Mouse (Mus musculus): ENCODE data around the gene Gpr107. TPM values are rescaled to one million over a fixed set of nuclear protein-coding genes. Genes with fewer than 3 reads are reported as not detected.

Gene Gpr107
- polyA plus RNA-seq, 1 experiment, result 71.9 TPM

DNA sequence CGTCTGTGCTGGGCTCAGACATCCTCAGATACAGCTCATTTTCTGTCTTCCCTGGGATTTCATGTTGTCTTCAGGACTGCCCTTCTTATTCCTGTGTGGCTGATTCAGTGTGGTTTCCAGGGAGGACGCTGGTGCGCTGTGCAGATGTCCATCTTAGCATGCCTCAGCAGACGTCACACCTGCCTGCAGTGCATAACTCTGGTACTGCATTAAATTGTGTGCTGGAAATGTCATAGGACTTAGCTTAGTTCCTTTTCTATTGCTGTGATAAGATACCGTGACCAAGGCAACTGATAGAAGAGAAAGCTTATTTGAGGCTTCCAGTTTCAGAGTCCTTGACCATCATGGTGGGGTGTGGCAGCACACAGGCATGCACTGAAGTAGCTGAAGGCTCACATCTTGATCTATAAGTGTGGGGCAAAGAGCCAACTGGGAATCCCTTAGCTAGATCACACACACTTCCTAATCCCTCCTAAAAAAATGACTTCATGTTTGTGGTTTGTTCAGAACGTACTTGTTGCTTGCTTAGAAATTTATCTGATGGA is 30.7 kb downstream of the Gpr107 start:
- peaks cover 2% of the 10 kb centered on the region for H3K4me1 ChIP-seq (ENCODE audit: control insufficient read depth, insufficient read depth, low read length)
- no peak overlapping the region for H3K4me3 ChIP-seq (ENCODE audit: low read depth, low read length)
- no peak overlapping the region for H3K9ac ChIP-seq (ENCODE audit: low read depth, poor library complexity, severe bottlenecking)
- no peaks in the 10 kb centered on the region for H3K27me3 ChIP-seq (ENCODE audit: control insufficient read depth, insufficient read depth, low read length, poor library complexity, severe bottlenecking)
- H3K9me3 ChIP-seq (replicated peaks; ENCODE audit: control insufficient read depth, insufficient read depth, low read length, poor library complexity, severe bottlenecking), result no peaks in the 10 kb centered on the region
- peaks cover 35% of the 10 kb centered on the region for H3K36me3 ChIP-seq (ENCODE audit: control insufficient read depth, insufficient read depth, low read length, poor library complexity, severe bottlenecking)
- no peak overlapping the region for H3K27ac ChIP-seq (ENCODE audit: insufficient read depth, low read length)
- no peak for TF ChIP-seq POLR2A (IDR thresholded peaks at IDR 0.05; ENCODE audit: insufficient read depth, low read length)
- no peak for TF ChIP-seq EP300 (IDR thresholded peaks at IDR 0.05; ENCODE audit: insufficient read depth, low read depth, low read length)
- no peak for TF ChIP-seq CTCF (IDR thresholded peaks at IDR 0.05; ENCODE audit: low read depth, low read length)

DNA sequence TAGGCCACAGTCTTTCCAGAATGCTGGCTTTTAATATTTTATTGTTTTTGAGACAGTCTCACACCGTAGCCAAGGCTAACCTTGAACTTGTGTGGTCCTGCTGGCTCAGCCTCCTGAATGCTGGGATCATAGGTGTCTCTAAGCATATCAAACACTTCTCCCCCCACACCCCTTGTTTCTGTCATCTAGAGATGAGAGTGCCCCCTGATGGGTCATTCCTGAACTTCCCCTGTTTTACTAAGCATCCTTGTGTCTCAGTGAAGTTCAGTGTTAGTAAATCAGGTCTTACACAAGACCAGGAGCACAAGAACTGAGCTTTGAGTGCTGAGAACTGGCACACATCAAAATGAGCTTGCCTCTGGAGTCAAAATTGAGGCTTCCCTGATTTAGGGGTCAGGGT is 31.7 kb downstream of the Gpr107 start:
- Histone ChIP-seq H3K36me3 (ENCODE audit: control insufficient read depth, insufficient read depth, low read length, poor library complexity, severe bottlenecking) (peaks cover 30% of the 10 kb centered on the region), H3K27ac (ENCODE audit: insufficient read depth, low read length) (no peak overlapping the region)

DNA sequence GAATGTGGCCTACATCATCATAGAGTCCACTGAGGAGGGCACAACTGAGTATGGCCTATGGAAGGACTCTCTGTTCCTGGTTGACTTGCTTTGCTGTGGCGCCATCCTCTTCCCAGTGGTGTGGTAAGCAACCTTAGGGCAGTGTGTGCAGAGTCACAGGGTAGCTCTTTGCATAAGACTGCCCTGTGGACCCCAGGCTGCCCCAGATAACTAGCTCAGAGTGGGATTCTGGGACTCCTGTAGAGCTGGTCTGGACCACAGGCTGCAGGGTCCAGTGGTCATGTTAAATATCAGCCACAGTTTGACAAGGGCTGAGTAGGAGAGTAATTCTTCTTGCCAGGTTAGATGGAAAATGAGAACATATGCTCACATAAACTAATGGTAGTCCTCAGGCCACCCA is 36.6 kb downstream of the Gpr107 start:
- Histone ChIP-seq H3K9ac (ENCODE audit: low read depth, poor library complexity, severe bottlenecking) (no peak overlapping the region), H3K4me1 (ENCODE audit: control insufficient read depth, insufficient read depth, low read length) (peaks cover 2% of the 10 kb centered on the region), H3K27ac (ENCODE audit: insufficient read depth, low read length) (no peak overlapping the region), H3K36me3 (ENCODE audit: control insufficient read depth, insufficient read depth, low read length, poor library complexity, severe bottlenecking) (peaks cover 32% of the 10 kb centered on the region), H3K4me3 (ENCODE audit: low read depth, low read length) (no peak overlapping the region), H3K27me3 (ENCODE audit: control insufficient read depth, insufficient read depth, low read length, poor library complexity, severe bottlenecking) (no peaks in the 10 kb centered on the region), H3K9me3 (replicated peaks; ENCODE audit: control insufficient read depth, insufficient read depth, low read length, poor library complexity, severe bottlenecking) (no peaks in the 10 kb centered on the region)
- TF ChIP-seq EP300 (IDR thresholded peaks at IDR 0.05; ENCODE audit: insufficient read depth, low read depth, low read length) (no peak), CTCF (IDR thresholded peaks at IDR 0.05; ENCODE audit: low read depth, low read length) (no peak)

More for the DNA sequence above, 31.7 kb downstream of the Gpr107 start:
- Histone ChIP-seq H3K4me1 (ENCODE audit: control insufficient read depth, insufficient read depth, low read length) (peaks cover 2% of the 10 kb centered on the region), H3K9ac (ENCODE audit: low read depth, poor library complexity, severe bottlenecking) (no peak overlapping the region), H3K4me3 (ENCODE audit: low read depth, low read length) (no peak overlapping the region), H3K27me3 (ENCODE audit: control insufficient read depth, insufficient read depth, low read length, poor library complexity, severe bottlenecking) (no peaks in the 10 kb centered on the region), H3K9me3 (replicated peaks; ENCODE audit: control insufficient read depth, insufficient read depth, low read length, poor library complexity, severe bottlenecking) (no peaks in the 10 kb centered on the region)
- TF ChIP-seq CTCF (IDR thresholded peaks at IDR 0.05; ENCODE audit: low read depth, low read length) (no peak), POLR2A (IDR thresholded peaks at IDR 0.05; ENCODE audit: insufficient read depth, low read length) (no peak), EP300 (IDR thresholded peaks at IDR 0.05; ENCODE audit: insufficient read depth, low read depth, low read length) (no peak)

DNA sequence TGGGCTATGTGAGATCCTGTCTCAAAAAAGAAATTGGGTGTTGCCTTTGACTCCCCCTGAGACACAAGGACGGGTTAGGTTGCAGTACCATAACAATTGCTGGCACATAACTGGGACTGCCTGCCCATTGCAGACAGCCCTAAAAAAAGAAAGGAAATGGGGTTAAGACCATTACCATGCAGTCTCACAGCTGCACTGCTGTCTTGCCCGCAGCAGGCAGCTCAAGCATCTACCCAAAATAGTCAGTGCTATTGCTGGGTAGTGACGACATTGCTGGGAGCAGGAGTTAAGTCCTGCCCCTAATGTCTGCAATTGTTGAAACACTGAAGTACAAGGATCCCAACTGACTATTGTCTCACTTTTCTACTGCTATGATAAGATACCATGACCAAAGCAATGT is 37.5 kb downstream of the Gpr107 start:
- H3K36me3 ChIP-seq (ENCODE audit: control insufficient read depth, insufficient read depth, low read length, poor library complexity, severe bottlenecking), result peaks cover 28% of the 10 kb centered on the region
- peaks cover 2% of the 10 kb centered on the region for H3K4me1 ChIP-seq (ENCODE audit: control insufficient read depth, insufficient read depth, low read length)
- no peaks in the 10 kb centered on the region for H3K27me3 ChIP-seq (ENCODE audit: control insufficient read depth, insufficient read depth, low read length, poor library complexity, severe bottlenecking)
- H3K4me3 ChIP-seq (ENCODE audit: low read depth, low read length), result no peak overlapping the region
- no peaks in the 10 kb centered on the region for H3K9me3 ChIP-seq (replicated peaks; ENCODE audit: control insufficient read depth, insufficient read depth, low read length, poor library complexity, severe bottlenecking)
- H3K27ac ChIP-seq (ENCODE audit: insufficient read depth, low read length), result no peak overlapping the region
- no peak overlapping the region for H3K9ac ChIP-seq (ENCODE audit: low read depth, poor library complexity, severe bottlenecking)
- TF ChIP-seq CTCF (IDR thresholded peaks at IDR 0.05; ENCODE audit: low read depth, low read length) (no peak), POLR2A (IDR thresholded peaks at IDR 0.05; ENCODE audit: insufficient read depth, low read length) (no peak), EP300 (IDR thresholded peaks at IDR 0.05; ENCODE audit: insufficient read depth, low read depth, low read length) (no peak)

DNA sequence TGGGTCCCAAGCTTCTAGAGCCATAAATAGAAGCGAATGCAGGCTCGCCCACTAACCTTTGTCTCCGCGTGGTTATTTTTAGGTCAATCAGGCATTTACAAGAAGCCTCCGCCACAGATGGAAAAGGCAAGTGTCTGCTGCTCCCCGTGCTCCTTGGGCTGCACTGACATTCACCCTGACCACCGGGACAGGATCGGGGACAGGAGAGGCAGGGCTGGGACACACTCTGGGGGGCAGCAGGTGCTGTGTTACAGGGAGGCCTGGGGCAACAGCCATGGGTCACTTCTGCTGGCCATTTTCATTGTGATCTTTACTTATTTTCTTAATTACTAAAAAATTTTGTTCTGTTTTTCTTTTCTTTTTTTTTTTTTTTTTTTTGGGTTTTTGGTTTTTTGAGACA is 39.6 kb downstream of the Gpr107 start:
- H3K9me3 ChIP-seq (replicated peaks; ENCODE audit: control insufficient read depth, insufficient read depth, low read length, poor library complexity, severe bottlenecking), result no peaks in the 10 kb centered on the region
- H3K36me3 ChIP-seq (ENCODE audit: control insufficient read depth, insufficient read depth, low read length, poor library complexity, severe bottlenecking), result peaks cover 13% of the 10 kb centered on the region; the same call in 1 of the 2 replicates
- no peak overlapping the region for H3K4me3 ChIP-seq (ENCODE audit: low read depth, low read length)
- H3K9ac ChIP-seq (ENCODE audit: low read depth, poor library complexity, severe bottlenecking), result no peak overlapping the region
- TF ChIP-seq CTCF (IDR thresholded peaks at IDR 0.05; ENCODE audit: low read depth, low read length) (no peak), EP300 (IDR thresholded peaks at IDR 0.05; ENCODE audit: insufficient read depth, low read depth, low read length) (no peak), POLR2A (IDR thresholded peaks at IDR 0.05; ENCODE audit: insufficient read depth, low read length) (no peak)
- H3K27me3 ChIP-seq (ENCODE audit: control insufficient read depth, insufficient read depth, low read length, poor library complexity, severe bottlenecking), result no peaks in the 10 kb centered on the region
- no peak overlapping the region for H3K27ac ChIP-seq (ENCODE audit: insufficient read depth, low read length)
- peaks cover 2% of the 10 kb centered on the region for H3K4me1 ChIP-seq (ENCODE audit: control insufficient read depth, insufficient read depth, low read length)

DNA sequence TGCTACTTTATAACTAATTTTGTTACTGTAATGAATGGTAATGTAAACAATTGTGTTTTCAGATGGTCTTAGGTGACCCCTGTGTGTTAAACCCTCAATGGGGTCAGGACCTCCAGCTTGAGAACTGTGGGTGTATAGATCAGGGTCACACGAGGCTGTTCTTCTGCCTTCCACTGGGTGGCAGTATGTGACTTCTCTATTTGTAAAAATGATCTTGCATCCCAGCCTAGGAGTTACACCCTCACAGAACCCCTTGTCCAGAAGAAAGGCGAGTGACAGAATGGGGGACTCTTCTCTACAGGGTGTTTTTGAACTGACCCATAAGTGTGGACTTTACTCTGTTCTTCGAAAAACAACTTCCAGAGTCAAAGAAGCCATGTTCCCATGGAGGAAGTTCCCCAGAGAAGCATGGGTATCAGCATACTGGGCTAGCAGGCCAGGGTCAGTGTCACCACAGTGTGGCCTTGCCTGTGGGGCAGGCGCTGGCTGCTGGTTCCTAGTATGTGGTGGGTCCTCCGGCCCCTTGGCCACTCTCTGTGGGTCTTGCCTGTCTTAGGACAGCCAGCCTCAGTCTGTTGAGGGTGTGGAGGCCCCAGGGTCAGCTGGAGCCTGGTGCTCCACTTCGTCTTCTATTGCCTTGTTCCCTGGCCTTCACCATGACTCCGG is 42.4 kb downstream of the Gpr107 start:
- Histone ChIP-seq H3K36me3 (ENCODE audit: control insufficient read depth, insufficient read depth, low read length, poor library complexity, severe bottlenecking) (peaks cover 8% of the 10 kb centered on the region; the same call in 1 of the 2 replicates), H3K27ac (ENCODE audit: insufficient read depth, low read length) (no peak overlapping the region), H3K9me3 (replicated peaks; ENCODE audit: control insufficient read depth, insufficient read depth, low read length, poor library complexity, severe bottlenecking) (no peaks in the 10 kb centered on the region), H3K4me1 (ENCODE audit: control insufficient read depth, insufficient read depth, low read length) (peaks cover 2% of the 10 kb centered on the region), H3K27me3 (ENCODE audit: control insufficient read depth, insufficient read depth, low read length, poor library complexity, severe bottlenecking) (no peaks in the 10 kb centered on the region), H3K4me3 (ENCODE audit: low read depth, low read length) (no peak overlapping the region), H3K9ac (ENCODE audit: low read depth, poor library complexity, severe bottlenecking) (no peak overlapping the region)
- TF ChIP-seq CTCF (IDR thresholded peaks at IDR 0.05; ENCODE audit: low read depth, low read length) (peak; percentile 60), EP300 (IDR thresholded peaks at IDR 0.05; ENCODE audit: insufficient read depth, low read depth, low read length) (no peak), POLR2A (IDR thresholded peaks at IDR 0.05; ENCODE audit: insufficient read depth, low read length) (no peak)

All from ES-Bruce4 (cell line).